Mouse (Mus musculus): ENCODE measurements around the gene Etl4. TPM values are rescaled to one million over a fixed set of nuclear protein-coding genes. Genes with fewer than 3 reads are reported as not detected.
"Not testable (repeated sequence)": the region's sequence is repeated elsewhere in the genome, so short reads cannot be mapped to it uniquely, and the experiment has no call there.

Etl4 gene
- polyA plus RNA-seq, 1 experiment = 8.2 TPM

- WGBS = 83% methylated on average over 7 of the region's 7 CpGs
- H3K4me1 ChIP-seq (ENCODE audit: control insufficient read depth, insufficient read depth, low read length); H3K4me3 ChIP-seq (replicated peaks; ENCODE audit: control insufficient read depth, low read depth, low read length); H3K27ac ChIP-seq (ENCODE audit: control insufficient read depth, insufficient read depth, low read depth, low read length, poor library complexity): not testable (repeated sequence)
Measured at GRCm38 (mm10) chr2:20187223-20187622, 277.6 kb downstream of the Etl4 start.

- TF ChIP-seq POLR2A (IDR thresholded peaks at IDR 0.05; ENCODE audit: borderline replicate concordance, control insufficient read depth, low read depth, low read length) = no peak
- TF ChIP-seq CTCF (IDR thresholded peaks at IDR 0.05; ENCODE audit: control insufficient read depth, insufficient read depth, low read length) = no peak
- Histone ChIP-seq H3K4me3 (replicated peaks; ENCODE audit: control insufficient read depth, low read depth, low read length) (no peak overlapping the region), H3K27ac (ENCODE audit: control insufficient read depth, insufficient read depth, low read depth, low read length, poor library complexity) (no peak overlapping the region), H3K4me1 (ENCODE audit: control insufficient read depth, insufficient read depth, low read length) (no peaks in the 10 kb centered on the region)
- WGBS = 81% methylated on average over 7 of the region's 7 CpGs
Measured at GRCm38 (mm10) chr2:20203011-20203410, 293.4 kb downstream of the Etl4 start.

GRCm38 (mm10) chr2:20206647-20207046 lies 297.1 kb downstream of the Etl4 start:
- TF ChIP-seq CTCF (IDR thresholded peaks at IDR 0.05; ENCODE audit: control insufficient read depth, insufficient read depth, low read length) (no peak), POLR2A (IDR thresholded peaks at IDR 0.05; ENCODE audit: borderline replicate concordance, control insufficient read depth, low read depth, low read length) (no peak)
- no peak overlapping the region for H3K4me3 ChIP-seq (replicated peaks; ENCODE audit: control insufficient read depth, low read depth, low read length)
- WGBS = 61% methylated on average over 1 of the region's 1 CpGs
- no peaks in the 10 kb centered on the region for H3K4me1 ChIP-seq (ENCODE audit: control insufficient read depth, insufficient read depth, low read length)
- no peak overlapping the region for H3K27ac ChIP-seq (ENCODE audit: control insufficient read depth, insufficient read depth, low read depth, low read length, poor library complexity)

- 79% methylated on average over 3 of the region's 3 CpGs for WGBS
- H3K27ac ChIP-seq (ENCODE audit: control insufficient read depth, insufficient read depth, low read depth, low read length, poor library complexity) = no peak overlapping the region
- H3K4me3 ChIP-seq (replicated peaks; ENCODE audit: control insufficient read depth, low read depth, low read length) = no peak overlapping the region
- H3K4me1 ChIP-seq (ENCODE audit: control insufficient read depth, insufficient read depth, low read length) = no peaks in the 10 kb centered on the region
- TF ChIP-seq CTCF (IDR thresholded peaks at IDR 0.05; ENCODE audit: control insufficient read depth, insufficient read depth, low read length) (no peak), POLR2A (IDR thresholded peaks at IDR 0.05; ENCODE audit: borderline replicate concordance, control insufficient read depth, low read depth, low read length) (no peak)
Measured at GRCm38 (mm10) chr2:20208683-20209194, 299.2 kb downstream of the Etl4 start.

- WGBS = 69% methylated on average over 4 of the region's 4 CpGs
Measured at GRCm38 (mm10) chr2:20209359-20209758, 299.8 kb downstream of the Etl4 start.

GRCm38 (mm10) chr2:20216275-20216674 lies 306.7 kb downstream of the Etl4 start:
- TF ChIP-seq POLR2A (IDR thresholded peaks at IDR 0.05; ENCODE audit: borderline replicate concordance, control insufficient read depth, low read depth, low read length) = no peak
- no peak for TF ChIP-seq CTCF (IDR thresholded peaks at IDR 0.05; ENCODE audit: control insufficient read depth, insufficient read depth, low read length)
- 82% methylated on average over 2 of the region's 2 CpGs for WGBS
- H3K27ac ChIP-seq (ENCODE audit: control insufficient read depth, insufficient read depth, low read depth, low read length, poor library complexity) = no peak overlapping the region
- no peak overlapping the region for H3K4me3 ChIP-seq (replicated peaks; ENCODE audit: control insufficient read depth, low read depth, low read length)
- H3K4me1 ChIP-seq (ENCODE audit: control insufficient read depth, insufficient read depth, low read length) = no peaks in the 10 kb centered on the region

More at GRCm38 (mm10) chr2:20209359-20209758, 299.8 kb downstream of the Etl4 start:
- H3K4me1 ChIP-seq (ENCODE audit: control insufficient read depth, insufficient read depth, low read length) = no peaks in the 10 kb centered on the region
- H3K27ac ChIP-seq (ENCODE audit: control insufficient read depth, insufficient read depth, low read depth, low read length, poor library complexity) = no peak overlapping the region
- no peak overlapping the region for H3K4me3 ChIP-seq (replicated peaks; ENCODE audit: control insufficient read depth, low read depth, low read length)
- TF ChIP-seq CTCF (IDR thresholded peaks at IDR 0.05; ENCODE audit: control insufficient read depth, insufficient read depth, low read length) = no peak

GRCm38 (mm10) chr2:20216686-20217437 lies 307.3 kb downstream of the Etl4 start:
- Histone ChIP-seq H3K4me3 (replicated peaks; ENCODE audit: control insufficient read depth, low read depth, low read length) (no peak overlapping the region), H3K27ac (ENCODE audit: control insufficient read depth, insufficient read depth, low read depth, low read length, poor library complexity) (no peak overlapping the region), H3K4me1 (ENCODE audit: control insufficient read depth, insufficient read depth, low read length) (no peaks in the 10 kb centered on the region)
- 75% methylated on average over 5 of the region's 5 CpGs for WGBS
- no peak for TF ChIP-seq CTCF (IDR thresholded peaks at IDR 0.05; ENCODE audit: control insufficient read depth, insufficient read depth, low read length)
- no peak for TF ChIP-seq POLR2A (IDR thresholded peaks at IDR 0.05; ENCODE audit: borderline replicate concordance, control insufficient read depth, low read depth, low read length)

- Histone ChIP-seq H3K4me1 (ENCODE audit: control insufficient read depth, insufficient read depth, low read length) (no peaks in the 10 kb centered on the region), H3K27ac (ENCODE audit: control insufficient read depth, insufficient read depth, low read depth, low read length, poor library complexity) (no peak overlapping the region), H3K4me3 (replicated peaks; ENCODE audit: control insufficient read depth, low read depth, low read length) (no peak overlapping the region)
- no peak for TF ChIP-seq POLR2A (IDR thresholded peaks at IDR 0.05; ENCODE audit: borderline replicate concordance, control insufficient read depth, low read depth, low read length)
- no peak for TF ChIP-seq CTCF (IDR thresholded peaks at IDR 0.05; ENCODE audit: control insufficient read depth, insufficient read depth, low read length)
- WGBS = 77% methylated on average over 4 of the region's 4 CpGs
Measured at GRCm38 (mm10) chr2:20231371-20231770, 321.8 kb downstream of the Etl4 start.

Data from bone marrow, adult 2 months (tissue).